Mouse (Mus musculus) heart, postnatal 10 days (tissue): ENCODE data around the gene Hmox2. TPM values are rescaled to one million over a fixed set of nuclear protein-coding genes. Genes with fewer than 3 reads are reported as not detected.
A peak's percentile ranks its signal among the peaks of the same experiment; 100 is the strongest.

Source experiments
- DNase-seq, 2 experiments: peaks; one replicate each; pipeline ENCODE4 v3.0.0; 2021
- intact Hi-C: fragments of 180-260 bp; cut with DNase I; formaldehyde crosslinking; loops from one replicate; pipeline ENCODE4 v1.15.1; 2025
- total RNA-seq, 2 experiments: library from RNA; stranded (reverse); gene quantifications; 2 replicates each; pipeline ENCODE4 v1.2.3; 2021

The Hmox2 gene
- total RNA-seq, 2 experiments from 2014 or later: 71.1 to 73.4 TPM

GRCm38 (mm10) chr16:4777171-4777904, 51.2 kb downstream of the Hmox2 start:
- intact Hi-C loops: no loop called here
- DNase-seq: no peak

- DNase-seq: no peak
- intact Hi-C loops: no loop called here
Measured at GRCm38 (mm10) chr16:4777905-4778609, 51.9 kb downstream of the Hmox2 start.

GRCm38 (mm10) chr16:4778940-4779339, 52.8 kb downstream of the Hmox2 start:
- DNase-seq: no peak
- intact Hi-C loops: no loop called here

DNA sequence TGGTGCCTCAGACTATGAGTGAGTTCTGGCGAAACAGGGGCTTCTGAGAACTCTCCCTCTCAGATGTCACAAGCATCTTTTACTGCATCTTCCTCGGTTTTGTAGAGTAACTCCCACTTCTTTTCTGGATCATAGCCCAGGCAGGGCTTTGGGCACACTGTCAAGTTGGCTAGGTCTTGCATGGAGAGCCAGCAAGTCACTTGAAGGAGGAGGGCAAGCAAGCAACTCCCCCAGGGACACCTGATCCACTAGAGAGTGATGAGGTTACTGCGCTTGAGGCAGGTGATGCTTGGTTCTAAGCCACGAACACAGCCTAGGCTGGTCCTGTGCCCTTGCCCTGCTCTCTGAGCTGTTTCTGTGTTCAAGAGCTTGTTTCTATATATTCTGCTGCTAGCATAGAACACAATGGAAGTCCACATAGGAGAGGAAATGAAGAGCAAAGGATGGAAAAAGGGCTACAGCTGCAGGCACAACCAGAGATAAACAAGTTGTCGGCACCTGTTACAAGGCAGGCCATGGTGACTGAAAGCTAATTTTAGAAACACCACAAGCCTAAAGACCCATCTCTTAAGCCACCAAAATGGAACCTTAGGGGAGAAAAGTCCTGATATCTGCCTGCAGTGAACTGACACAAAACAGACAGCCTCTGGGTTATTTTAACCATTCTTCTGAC, 55.5 kb downstream of the Hmox2 start:
- intact Hi-C loops: loop anchor here (5.0 kb wide), 1 partner anchor 54 kb away; the partner anchor contains the start of gene Hmox2
- peak; percentile 77 to 82 for DNase-seq

GRCm38 (mm10) chr16:4782515-4782914, 56.4 kb downstream of the Hmox2 start:
- intact Hi-C loops: loop anchor here (5.0 kb wide), 1 partner anchor 55 kb away; the partner anchor contains the start of gene Hmox2
- no peak for DNase-seq

DNA sequence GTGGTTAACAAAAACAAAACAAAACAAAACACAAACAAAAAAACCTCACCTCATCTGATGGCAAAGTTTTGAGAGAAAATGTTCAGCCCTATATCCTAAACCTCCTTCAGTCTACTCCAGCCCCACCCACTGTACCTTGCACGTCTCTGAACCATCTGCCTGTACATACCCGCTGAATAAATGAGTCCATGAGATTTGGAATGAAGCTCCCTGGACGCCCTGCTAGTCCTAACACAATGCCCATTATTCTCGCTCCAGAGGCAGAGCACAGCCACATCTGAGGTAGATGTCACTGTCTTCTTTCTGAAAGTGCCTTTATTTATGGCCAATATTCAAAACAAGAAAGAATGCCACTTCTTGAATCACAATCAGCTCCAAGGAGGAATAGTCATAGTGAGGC, 59.5 kb downstream of the Hmox2 start:
- DNase-seq: no peak
- intact Hi-C loops: loop anchor here (5.0 kb wide), 1 partner anchor 98 kb away; no protein-coding TSS in a partner anchor

GRCm38 (mm10) chr16:4788176-4788575, 62.0 kb downstream of the Hmox2 start:
- DNase-seq: no peak
- intact Hi-C loops: loop anchor here (5.0 kb wide), 1 partner anchor 101 kb away; no protein-coding TSS in a partner anchor

DNA sequence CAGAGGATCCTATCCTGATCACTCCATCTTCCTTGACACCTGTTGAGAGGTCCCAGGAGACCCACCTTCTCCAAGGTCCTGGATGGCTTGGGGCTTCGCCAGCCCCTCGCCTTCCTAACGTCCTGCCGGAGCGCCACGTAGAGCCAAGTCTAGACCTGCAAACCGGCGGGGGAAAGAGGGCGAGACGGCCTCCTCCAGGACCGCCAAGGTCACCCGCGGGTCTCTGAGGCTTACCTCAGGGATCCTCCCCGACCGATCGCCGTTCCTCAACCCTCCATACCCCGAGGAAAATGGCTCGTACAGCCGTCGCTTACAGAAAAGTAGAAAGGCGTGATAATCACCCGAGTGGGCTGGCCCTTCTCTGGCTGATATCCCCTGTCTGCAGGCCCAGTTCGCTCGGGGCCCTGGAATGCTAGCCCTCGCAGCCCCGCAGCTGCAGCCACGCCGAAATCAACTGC, 63.2 kb downstream of the Hmox2 start:
- intact Hi-C loops: loop anchor here (5.0 kb wide), 1 partner anchor 102 kb away; no protein-coding TSS in a partner anchor
- no peak for DNase-seq

- intact Hi-C loops: loop anchor here (2.0 to 5.0 kb wide), 5 partner anchors 27 to 122 kb away; no protein-coding TSS in a partner anchor
- peak; percentile 96 to 97 for DNase-seq
Measured at GRCm38 (mm10) chr16:4789810-4790559, 63.8 kb downstream of the Hmox2 start, which contains the start of gene Cdip1. TSS of gene Cdip1 (minus strand) at chr16:4790292.

DNA sequence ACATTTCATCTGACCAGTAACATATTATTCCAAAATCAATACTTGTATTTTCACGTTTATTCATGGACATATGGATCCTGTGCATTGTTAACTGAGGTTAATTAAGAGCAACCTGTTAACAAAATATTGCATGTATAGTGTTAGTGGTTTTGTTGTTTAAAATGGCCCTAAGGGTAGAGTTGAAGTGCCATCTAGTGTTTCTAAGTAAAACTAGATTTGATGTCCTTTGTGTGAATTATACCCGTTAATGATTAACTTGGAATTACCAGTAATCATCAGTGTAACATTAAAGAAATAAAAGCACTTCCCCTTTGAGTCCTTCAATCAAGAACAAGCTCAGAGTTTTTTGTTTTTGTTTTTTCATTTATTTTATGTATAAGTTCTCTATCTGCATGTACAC, 65.2 kb downstream of the Hmox2 start:
- DNase-seq: no peak
- intact Hi-C loops: loop anchor here (1.0 to 5.0 kb wide), 5 partner anchors 29 to 124 kb away; no protein-coding TSS in a partner anchor

GRCm38 (mm10) chr16:4796631-4797030, 70.5 kb downstream of the Hmox2 start:
- DNase-seq: no peak
- intact Hi-C loops: loop anchor here (2.0 kb wide), 1 partner anchor 166 kb away; no protein-coding TSS in a partner anchor

Other genes with a start within 250 kb of the Hmox2 start
- gene Srl, start 184.5 kb upstream of the Hmox2 start, total RNA-seq: 1,000 to 10,000 TPM; 1,081 to 1,153 TPM
- gene Tfap4, start 166.5 kb upstream of the Hmox2 start, total RNA-seq: 1 to 10 TPM; 4.1 to 4.3 TPM
- gene Glis2, start 131.6 kb upstream of the Hmox2 start, total RNA-seq: 10 to 100 TPM; 27.6 to 34.5 TPM
- 100 to 1,000 TPM in 1 of 2 experiments, 10 to 100 TPM in 1; 96.6 to 125 TPM for gene Pam16, start 101.4 kb upstream of the Hmox2 start, total RNA-seq
- gene Vasn, start 86.4 kb upstream of the Hmox2 start, total RNA-seq: 10 to 100 TPM; 13.6 to 18.0 TPM
- 100 to 1,000 TPM; 106 to 107 TPM for gene Dnaja3, start 86.4 kb upstream of the Hmox2 start, total RNA-seq
- gene Coro7, start 46.6 kb upstream of the Hmox2 start, total RNA-seq: 10 to 100 TPM; 24.6 to 26.1 TPM
- 1 to 10 TPM; 7.0 to 7.8 TPM for gene Nmral1, start 7.0 kb upstream of the Hmox2 start, total RNA-seq
- gene Cdip1, start 63.9 kb downstream of the Hmox2 start, total RNA-seq: 10 to 100 TPM; 89.4 to 96.2 TPM
- gene 4930562C15Rik, start 109.1 kb downstream of the Hmox2 start, total RNA-seq: not detected
- gene Ubald1, start 154.0 kb downstream of the Hmox2 start, total RNA-seq: 10 to 100 TPM; 19.7 to 23.1 TPM
- 100 to 1,000 TPM; 186 to 187 TPM for gene Mgrn1, start 159.9 kb downstream of the Hmox2 start, total RNA-seq
- gene Nudt16l1, start 212.4 kb downstream of the Hmox2 start, total RNA-seq: 10 to 100 TPM; 40.5 to 43.9 TPM
- 10 to 100 TPM; 19.7 to 20.8 TPM for gene Anks3, start 237.8 kb downstream of the Hmox2 start, total RNA-seq